Mouse (Mus musculus) erythroblast, embryonic 14.5 days (primary cell): ENCODE data around the gene Cyp4f37. TPM values are rescaled to one million over a fixed set of nuclear protein-coding genes. Genes with fewer than 3 reads are reported as not detected.
"Not testable (repeated sequence)": the region's sequence is repeated elsewhere in the genome, so short reads cannot be mapped to it uniquely, and the experiment has no call there.

Experiments
- H3K27me3 ChIP-seq: 2 replicates; pipeline ENCODE4 v1.6.1; 2012; ENCODE audit warnings: inconsistent platforms; ENCODE audit not compliant: control insufficient read depth
- H3K36me3 ChIP-seq: 2 replicates; pipeline ENCODE4 v1.6.1; 2012; ENCODE audit warnings: mild to moderate bottlenecking, inconsistent platforms; ENCODE audit not compliant: control insufficient read depth
- H3K4me1 ChIP-seq: 2 replicates; pipeline ENCODE4 v1.6.1; 2012; ENCODE audit warnings: inconsistent platforms; ENCODE audit not compliant: control insufficient read depth
- H3K4me3 ChIP-seq: replicated peaks from 2 replicates; pipeline ENCODE3; 2012; ENCODE audit warnings: moderate library complexity, mild to moderate bottlenecking, inconsistent platforms
- H3K9me3 ChIP-seq: 2 replicates; pipeline ENCODE4 v1.6.1; 2012; ENCODE audit warnings: low read length, inconsistent platforms, mixed read lengths; ENCODE audit not compliant: control insufficient read depth
- GATA1 ChIP-seq: IDR thresholded peaks from 2 replicates; pipeline ENCODE4 v1.6.1; 2012; ENCODE audit warnings: low read length, inconsistent platforms, mixed read lengths
- TAL1 ChIP-seq: IDR thresholded peaks from 3 replicates; pipeline ENCODE4 v1.6.1; 2012; ENCODE audit warnings: low read length, inconsistent platforms, mixed read lengths
- polyA plus RNA-seq: library from polyadenylated mRNA; stranded (reverse); fragments of >175 nt; gene quantifications from 2 replicates; pipeline ENCODE4 v1.2.3, GENCODE M21; 2012

Gene Cyp4f37
- polyA plus RNA-seq, 1 experiment, result not detected

GRCm38 (mm10) chr17:32631936-32632335, 10.8 kb downstream of the Cyp4f37 start:
- Histone ChIP-seq H3K36me3 (no peaks in the 10 kb centered on the region), H3K4me3 (no peak overlapping the region), H3K27me3 (no peaks in the 10 kb centered on the region), H3K9me3 (no peaks in the 10 kb centered on the region), H3K4me1 (no peaks in the 10 kb centered on the region)
- TF ChIP-seq TAL1, result no peak
- TF ChIP-seq GATA1, result no peak

GRCm38 (mm10) chr17:32634242-32634971, 13.3 kb downstream of the Cyp4f37 start:
- H3K4me1 ChIP-seq, H3K9me3 ChIP-seq, H3K4me3 ChIP-seq, H3K36me3 ChIP-seq, H3K27me3 ChIP-seq: not testable (repeated sequence)

GRCm38 (mm10) chr17:32634972-32635314, 13.8 kb downstream of the Cyp4f37 start:
- no peaks in the 10 kb centered on the region for H3K9me3 ChIP-seq
- no peaks in the 10 kb centered on the region for H3K4me1 ChIP-seq
- H3K4me3 ChIP-seq, result no peak overlapping the region
- TF ChIP-seq TAL1 (no peak), GATA1 (no peak)
- no peaks in the 10 kb centered on the region for H3K36me3 ChIP-seq
- no peaks in the 10 kb centered on the region for H3K27me3 ChIP-seq

- Histone ChIP-seq H3K27me3 (no peaks in the 10 kb centered on the region), H3K36me3 (no peaks in the 10 kb centered on the region), H3K4me1 (no peaks in the 10 kb centered on the region), H3K4me3 (no peak overlapping the region), H3K9me3 (no peaks in the 10 kb centered on the region)
- no peak for TF ChIP-seq TAL1
- no peak for TF ChIP-seq GATA1
Measured at GRCm38 (mm10) chr17:32636341-32636740, 15.2 kb downstream of the Cyp4f37 start.

DNA sequence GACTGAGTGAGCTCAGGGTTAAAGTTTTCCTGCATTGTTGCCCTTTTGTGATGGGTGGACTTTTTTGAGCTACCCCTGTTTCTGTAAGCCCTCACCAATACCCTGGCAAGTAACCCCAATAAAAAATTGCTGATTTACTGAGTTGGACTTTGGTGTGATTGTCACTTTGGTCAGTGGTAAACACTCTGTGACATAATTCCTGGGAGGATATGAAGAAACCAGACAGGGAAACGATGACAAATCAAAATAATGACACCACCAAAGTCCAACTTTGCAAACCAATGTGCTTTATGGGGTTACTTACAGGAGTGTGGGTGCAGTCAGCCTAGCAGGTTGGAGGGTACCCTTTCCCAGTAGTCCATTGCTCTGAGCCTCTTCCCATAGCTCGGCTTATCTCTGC, 16.0 kb downstream of the Cyp4f37 start:
- Histone ChIP-seq H3K27me3 (no peaks in the 10 kb centered on the region), H3K9me3 (no peaks in the 10 kb centered on the region), H3K36me3 (no peaks in the 10 kb centered on the region), H3K4me3 (no peak overlapping the region), H3K4me1 (no peaks in the 10 kb centered on the region)
- TF ChIP-seq GATA1 (no peak), TAL1 (no peak)

DNA sequence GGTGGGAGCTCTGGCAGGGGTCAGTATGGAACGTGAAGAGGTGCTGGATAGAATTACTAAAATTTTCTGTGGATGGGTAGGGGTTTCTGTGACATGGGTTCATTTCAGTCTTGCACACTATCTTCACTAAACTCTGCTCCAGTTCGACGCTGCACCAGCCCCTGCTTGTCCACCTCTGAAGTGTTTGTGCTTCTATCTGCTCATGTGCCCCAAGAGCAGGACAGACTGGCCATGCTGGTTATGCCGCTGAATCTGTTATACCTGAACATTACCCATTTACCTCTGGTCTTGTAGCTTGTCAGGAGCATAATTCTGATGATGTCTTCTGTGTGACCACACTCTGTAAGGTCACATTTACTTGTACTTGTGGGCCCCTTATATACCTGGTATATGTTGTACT, 25.5 kb downstream of the Cyp4f37 start:
- no peaks in the 10 kb centered on the region for H3K27me3 ChIP-seq
- H3K9me3 ChIP-seq, result no peaks in the 10 kb centered on the region
- no peaks in the 10 kb centered on the region for H3K4me1 ChIP-seq
- TF ChIP-seq TAL1 (no peak), GATA1 (no peak)
- H3K4me3 ChIP-seq, result no peak overlapping the region
- H3K36me3 ChIP-seq, result no peaks in the 10 kb centered on the region

GRCm38 (mm10) chr17:32653860-32654259, 32.8 kb downstream of the Cyp4f37 start:
- Histone ChIP-seq H3K9me3 (no peaks in the 10 kb centered on the region), H3K4me3 (no peak overlapping the region), H3K4me1 (no peaks in the 10 kb centered on the region), H3K27me3 (no peaks in the 10 kb centered on the region), H3K36me3 (no peaks in the 10 kb centered on the region)
- TF ChIP-seq GATA1 (no peak), TAL1 (no peak)

DNA sequence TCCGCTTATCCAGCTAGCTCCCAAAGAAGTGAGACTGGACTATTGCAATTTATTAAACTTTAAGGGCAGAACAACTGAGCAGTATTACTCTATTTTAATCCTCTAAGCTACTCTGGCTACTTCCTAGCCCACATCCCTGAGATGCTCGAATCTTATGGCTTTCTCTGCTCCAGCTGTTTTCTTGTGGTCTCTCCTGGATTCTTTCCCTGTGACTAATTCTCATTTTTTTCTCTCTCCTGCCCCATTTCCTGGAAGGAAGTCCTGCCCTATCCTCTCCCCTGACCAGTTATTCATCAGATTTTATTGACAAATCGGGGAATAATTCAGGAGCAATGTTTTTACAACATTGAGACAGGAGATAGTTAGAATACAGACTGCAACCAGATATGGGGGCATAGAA, 35.9 kb downstream of the Cyp4f37 start:
- no peaks in the 10 kb centered on the region for H3K9me3 ChIP-seq
- no peak overlapping the region for H3K4me3 ChIP-seq
- no peaks in the 10 kb centered on the region for H3K36me3 ChIP-seq
- TF ChIP-seq TAL1 (no peak), GATA1 (no peak)
- no peaks in the 10 kb centered on the region for H3K4me1 ChIP-seq
- no peaks in the 10 kb centered on the region for H3K27me3 ChIP-seq

DNA sequence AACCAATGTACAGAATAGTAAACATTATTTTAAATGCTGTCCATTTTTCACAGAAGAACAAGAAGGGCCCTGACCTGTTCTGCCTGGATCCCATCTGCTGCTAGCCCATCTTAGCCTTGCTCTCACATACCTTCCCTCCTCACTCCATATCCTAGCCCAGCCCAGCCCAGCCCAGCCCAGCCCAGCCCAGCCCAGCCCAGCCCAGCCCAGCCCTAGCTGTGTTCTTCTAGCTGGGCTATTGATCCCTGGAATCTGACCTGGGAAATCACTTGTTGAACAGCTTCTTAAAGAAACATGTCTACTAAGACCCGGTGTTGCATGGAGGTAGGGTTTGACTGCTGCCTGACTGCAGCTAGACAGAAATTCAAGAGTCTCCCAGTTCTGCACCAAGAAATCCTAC, 37.1 kb downstream of the Cyp4f37 start:
- no peaks in the 10 kb centered on the region for H3K4me1 ChIP-seq

DNA sequence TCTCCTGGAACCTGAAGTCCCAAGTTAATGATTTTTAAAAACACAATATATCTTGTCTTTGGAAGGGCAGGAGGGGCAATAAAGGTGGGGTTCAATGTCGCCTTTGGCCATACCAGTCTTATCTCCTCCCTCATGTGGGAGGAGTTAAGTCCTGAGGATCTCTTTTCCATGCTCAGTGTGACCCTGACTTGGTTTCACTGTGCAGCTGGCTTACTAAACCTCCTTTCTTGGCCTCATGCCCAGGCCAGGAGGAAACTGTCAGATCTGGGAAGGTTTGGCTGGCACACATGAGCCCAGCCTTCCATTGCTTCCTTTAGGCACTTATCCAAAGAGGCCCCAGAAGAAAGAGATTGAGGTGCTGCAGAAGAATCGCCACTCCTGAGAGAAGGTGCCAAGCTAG, 37.6 kb downstream of the Cyp4f37 start, which contains the start of gene Cyp4f40:
Cyp4f40 (plus strand) TSS at position 189 of the 400 bp plus-strand sequence.
- Histone ChIP-seq H3K9me3 (no peaks in the 10 kb centered on the region), H3K27me3 (no peaks in the 10 kb centered on the region), H3K4me1 (no peaks in the 10 kb centered on the region), H3K4me3 (no peak within 1 kb of the TSS), H3K36me3 (no peaks in the 10 kb centered on the region)
- TF ChIP-seq TAL1 (no peak), GATA1 (no peak)

More for the DNA sequence above, 37.1 kb downstream of the Cyp4f37 start:
- H3K9me3 ChIP-seq, result no peaks in the 10 kb centered on the region
- H3K4me3 ChIP-seq, result no peak overlapping the region
- H3K27me3 ChIP-seq, result no peaks in the 10 kb centered on the region
- no peaks in the 10 kb centered on the region for H3K36me3 ChIP-seq
- TF ChIP-seq TAL1 (no peak), GATA1 (no peak)
